Mouse (Mus musculus): Measurements from ENCODE around the gene Kcnk3.

GRCm38 (mm10) chr5:30619211-30619610 lies 31.2 kb downstream of the Kcnk3 start:
- TF ChIP-seq CTCF (conservative IDR thresholded peaks at IDR 0.05; ENCODE audit: low read length) (no peak), POU5F1 (IDR thresholded peaks at IDR 0.05; ENCODE audit: borderline replicate concordance, low read length) (no peak), NANOG (IDR thresholded peaks at IDR 0.05; ENCODE audit: borderline replicate concordance, low read length) (no peak)

Measured in E14TG2a.4 (cell line).